Mouse (Mus musculus) CH12.LX (cell line): ENCODE results near the gene Atp13a3.

Experiments used
- BHLHE40 ChIP-seq: IDR thresholded peaks from 2 replicates; pipeline ENCODE4 v1.6.1; 2011; ENCODE audit warnings: mild to moderate bottlenecking, low read depth, low read length, improper control_type of control experiment
- CTCF ChIP-seq, 2 experiments: IDR thresholded peaks in 1 of 2; conservative IDR thresholded peaks in 1 of 2; 2 replicates each; pipeline ENCODE4 v1.5.1; 2011 to 2012; ENCODE audit warnings: low read depth in 2 of 2, low read length in 2 of 2, improper control_type of control experiment in 1 of 2, inconsistent platforms in 1 of 2, mild to moderate bottlenecking in 1 of 2, moderate library complexity in 1 of 2
- E2F4 ChIP-seq: IDR thresholded peaks from 2 replicates; pipeline ENCODE4 v1.6.1; 2011; ENCODE audit warnings: low read depth, low read length, improper control_type of control experiment; ENCODE audit not compliant: insufficient replicate concordance
- ETS1 ChIP-seq: conservative IDR thresholded peaks from 2 replicates; pipeline ENCODE4 v1.6.1; 2012; ENCODE audit warnings: low read depth, mild to moderate bottlenecking, inconsistent platforms, low read length, improper control_type of control experiment, moderate library complexity
- HCFC1 ChIP-seq: IDR thresholded peaks from 2 replicates; pipeline ENCODE4 v1.6.1; 2012; ENCODE audit warnings: low read depth, mild to moderate bottlenecking, inconsistent platforms, low read length, improper control_type of control experiment
- MEF2A ChIP-seq: IDR thresholded peaks from 2 replicates; pipeline ENCODE4 v1.6.1; 2014; ENCODE audit warnings: low read depth, mild to moderate bottlenecking, inconsistent platforms, low read length, improper control_type of control experiment, borderline replicate concordance
- POLR2A ChIP-seq: IDR thresholded peaks from 2 replicates; pipeline ENCODE4 v1.6.1; 2011; ENCODE audit warnings: low read depth, mild to moderate bottlenecking, improper control_type of control experiment, low read length
- POLR2AphosphoS2 ChIP-seq: IDR thresholded peaks from 2 replicates; pipeline ENCODE4 v1.6.1; 2011; ENCODE audit warnings: low read depth, low read length, improper control_type of control experiment
- ZMIZ1 ChIP-seq: IDR thresholded peaks from 2 replicates; pipeline ENCODE4 v1.6.1; 2012; ENCODE audit warnings: low read depth, mild to moderate bottlenecking, inconsistent platforms, low read length, improper control_type of control experiment

GRCm38 (mm10) chr16:30263156-30263555, 142.6 kb downstream of the Atp13a3 start:
- TF ChIP-seq POLR2A (no peak), ETS1 (no peak), E2F4 (no peak), BHLHE40 (no peak), CTCF (conservative IDR thresholded peaks at IDR 0.05 in 1 of 2, IDR thresholded peaks at IDR 0.05 in 1 of 2; ENCODE audit: low read depth in 2 of 2, low read length in 2 of 2) (no peak), MEF2A (no peak), ZMIZ1 (no peak), HCFC1 (no peak), POLR2AphosphoS2 (no peak)
